Mouse (Mus musculus): ENCODE results near the gene Susd1. TPM values are rescaled to one million over a fixed set of nuclear protein-coding genes. Genes with fewer than 3 reads are reported as not detected.
A peak's percentile ranks its signal among the peaks of the same experiment; 100 is the strongest.

Susd1 gene
- polyA plus RNA-seq, 1 experiment, result 1.6 TPM

- 41% methylated on average over 9 of the region's 9 CpGs for WGBS
- Histone ChIP-seq H3K4me1 (ENCODE audit: control insufficient read depth, insufficient read depth, insufficient read length, low read length) (no peaks in the 10 kb centered on the region; the same call in 1 of the 2 replicates), H3K36me3 (ENCODE audit: control insufficient read depth, insufficient read depth, low read length) (no peaks in the 10 kb centered on the region), H3K27me3 (ENCODE audit: control insufficient read depth, insufficient read depth, low read length) (no peaks in the 10 kb centered on the region), H3K27ac (ENCODE audit: insufficient read depth, low read depth, low read length) (no peak overlapping the region), H3K4me3 (ENCODE audit: low read depth, low read length) (no peak overlapping the region)
- TF ChIP-seq POLR2A (IDR thresholded peaks at IDR 0.05; ENCODE audit: low read depth, low read length) (no peak), CTCF (IDR thresholded peaks at IDR 0.05; ENCODE audit: extremely low read depth, insufficient read length, insufficient replicate concordance, low read depth, low read length) (no peak)
These were observed 75.4 kb downstream of the Susd1 start for GRCm38 (mm10) chr4:59363041-59363440.

GRCm38 (mm10) chr4:59360704-59361103 lies 77.7 kb downstream of the Susd1 start:
- no peaks in the 10 kb centered on the region; the same call in 1 of the 2 replicates for H3K4me1 ChIP-seq (ENCODE audit: control insufficient read depth, insufficient read depth, insufficient read length, low read length)
- no peaks in the 10 kb centered on the region for H3K27me3 ChIP-seq (ENCODE audit: control insufficient read depth, insufficient read depth, low read length)
- H3K27ac ChIP-seq (ENCODE audit: insufficient read depth, low read depth, low read length), result no peak overlapping the region
- no peaks in the 10 kb centered on the region for H3K36me3 ChIP-seq (ENCODE audit: control insufficient read depth, insufficient read depth, low read length)
- no peak overlapping the region for H3K4me3 ChIP-seq (ENCODE audit: low read depth, low read length)
- 6% methylated on average over 15 of the region's 15 CpGs for WGBS
- TF ChIP-seq POLR2A (IDR thresholded peaks at IDR 0.05; ENCODE audit: low read depth, low read length) (no peak), CTCF (IDR thresholded peaks at IDR 0.05; ENCODE audit: extremely low read depth, insufficient read length, insufficient replicate concordance, low read depth, low read length) (peak; percentile 95)

- H3K27me3 ChIP-seq (ENCODE audit: control insufficient read depth, insufficient read depth, low read length), result no peaks in the 10 kb centered on the region
- TF ChIP-seq POLR2A (IDR thresholded peaks at IDR 0.05; ENCODE audit: low read depth, low read length) (no peak), CTCF (IDR thresholded peaks at IDR 0.05; ENCODE audit: extremely low read depth, insufficient read length, insufficient replicate concordance, low read depth, low read length) (no peak)
- no peaks in the 10 kb centered on the region for H3K36me3 ChIP-seq (ENCODE audit: control insufficient read depth, insufficient read depth, low read length)
- 79% methylated on average over 8 of the region's 8 CpGs for WGBS
- H3K4me1 ChIP-seq (ENCODE audit: control insufficient read depth, insufficient read depth, insufficient read length, low read length), result no peaks in the 10 kb centered on the region; the same call in 1 of the 2 replicates
- H3K4me3 ChIP-seq (ENCODE audit: low read depth, low read length), result no peak overlapping the region
- no peak overlapping the region for H3K27ac ChIP-seq (ENCODE audit: insufficient read depth, low read depth, low read length)
These were observed 78.5 kb downstream of the Susd1 start for GRCm38 (mm10) chr4:59359921-59360320.

- TF ChIP-seq POLR2A (IDR thresholded peaks at IDR 0.05; ENCODE audit: low read depth, low read length), result no peak
- no peak for TF ChIP-seq CTCF (IDR thresholded peaks at IDR 0.05; ENCODE audit: extremely low read depth, insufficient read length, insufficient replicate concordance, low read depth, low read length)
- Histone ChIP-seq H3K36me3 (ENCODE audit: control insufficient read depth, insufficient read depth, low read length) (no peaks in the 10 kb centered on the region), H3K27ac (ENCODE audit: insufficient read depth, low read depth, low read length) (no peak overlapping the region), H3K4me1 (ENCODE audit: control insufficient read depth, insufficient read depth, insufficient read length, low read length) (no peaks in the 10 kb centered on the region), H3K4me3 (ENCODE audit: low read depth, low read length) (no peak overlapping the region), H3K27me3 (ENCODE audit: control insufficient read depth, insufficient read depth, low read length) (no peaks in the 10 kb centered on the region)
- 77% methylated on average over 10 of the region's 10 CpGs for WGBS
These were observed 79.5 kb downstream of the Susd1 start for GRCm38 (mm10) chr4:59358960-59359359.

GRCm38 (mm10) chr4:59355421-59355820 lies 83.0 kb downstream of the Susd1 start:
- H3K4me1 ChIP-seq (ENCODE audit: control insufficient read depth, insufficient read depth, insufficient read length, low read length), result no peaks in the 10 kb centered on the region
- WGBS, result 58% methylated on average over 1 of the region's 1 CpGs
- no peaks in the 10 kb centered on the region for H3K27me3 ChIP-seq (ENCODE audit: control insufficient read depth, insufficient read depth, low read length)
- no peak overlapping the region for H3K27ac ChIP-seq (ENCODE audit: insufficient read depth, low read depth, low read length)
- TF ChIP-seq POLR2A (IDR thresholded peaks at IDR 0.05; ENCODE audit: low read depth, low read length), result no peak
- TF ChIP-seq CTCF (IDR thresholded peaks at IDR 0.05; ENCODE audit: extremely low read depth, insufficient read length, insufficient replicate concordance, low read depth, low read length), result peak; percentile 8; the same call in 1 of the 2 replicates
- H3K36me3 ChIP-seq (ENCODE audit: control insufficient read depth, insufficient read depth, low read length), result no peaks in the 10 kb centered on the region
- H3K4me3 ChIP-seq (ENCODE audit: low read depth, low read length), result no peak overlapping the region

GRCm38 (mm10) chr4:59354666-59355065 lies 83.8 kb downstream of the Susd1 start:
- Histone ChIP-seq H3K27me3 (ENCODE audit: control insufficient read depth, insufficient read depth, low read length) (no peaks in the 10 kb centered on the region), H3K27ac (ENCODE audit: insufficient read depth, low read depth, low read length) (no peak overlapping the region), H3K36me3 (ENCODE audit: control insufficient read depth, insufficient read depth, low read length) (no peaks in the 10 kb centered on the region), H3K4me1 (ENCODE audit: control insufficient read depth, insufficient read depth, insufficient read length, low read length) (no peaks in the 10 kb centered on the region), H3K4me3 (ENCODE audit: low read depth, low read length) (no peak overlapping the region)
- WGBS, result 73% methylated on average over 3 of the region's 3 CpGs
- no peak for TF ChIP-seq CTCF (IDR thresholded peaks at IDR 0.05; ENCODE audit: extremely low read depth, insufficient read length, insufficient replicate concordance, low read depth, low read length)
- no peak for TF ChIP-seq POLR2A (IDR thresholded peaks at IDR 0.05; ENCODE audit: low read depth, low read length)

- no peaks in the 10 kb centered on the region for H3K36me3 ChIP-seq (ENCODE audit: control insufficient read depth, insufficient read depth, low read length)
- no peaks in the 10 kb centered on the region for H3K27me3 ChIP-seq (ENCODE audit: control insufficient read depth, insufficient read depth, low read length)
- TF ChIP-seq POLR2A (IDR thresholded peaks at IDR 0.05; ENCODE audit: low read depth, low read length) (no peak), CTCF (IDR thresholded peaks at IDR 0.05; ENCODE audit: extremely low read depth, insufficient read length, insufficient replicate concordance, low read depth, low read length) (no peak)
- H3K27ac ChIP-seq (ENCODE audit: insufficient read depth, low read depth, low read length), result peak overlapping the region; percentile 63
- WGBS, result 75% methylated on average over 7 of the region's 7 CpGs
- no peaks in the 10 kb centered on the region for H3K4me1 ChIP-seq (ENCODE audit: control insufficient read depth, insufficient read depth, insufficient read length, low read length)
- H3K4me3 ChIP-seq (ENCODE audit: low read depth, low read length), result no peak overlapping the region
These were observed 86.5 kb downstream of the Susd1 start for GRCm38 (mm10) chr4:59351938-59352337.

Measured in small intestine, adult 2 months (tissue).